Mouse (Mus musculus) left cerebral cortex, adult 2 months (tissue): Measurements from ENCODE around the gene Nfkbia. TPM values are rescaled to one million over a fixed set of nuclear protein-coding genes. Genes with fewer than 3 reads are reported as not detected.

Experiments
- DNase-seq, 2 experiments: peaks; one replicate each; pipeline ENCODE4 v3.0.0; 2021 to 2022; ENCODE audit warnings: low spot score in 2 of 2, mixed read lengths in 1 of 2; ENCODE audit errors: extremely low spot score in 1 of 2
- H3K27ac ChIP-seq: fragments of 200-600 bp; 2 replicates; pipeline ENCODE4 v1.8.1; 2022
- H3K4me3 ChIP-seq: fragments of 200-600 bp; 2 replicates; pipeline ENCODE4 v1.8.1; 2022
- CTCF ChIP-seq: fragments of 200-600 bp; IDR thresholded peaks from 2 replicates; pipeline ENCODE4 v1.8.1; 2022; ENCODE audit warnings: antibody characterized with exemption, mild to moderate bottlenecking, moderate library complexity
- intact Hi-C: fragments of 180-260 bp; cut with DNase I; formaldehyde crosslinking; loops from one replicate; pipeline ENCODE4 v1.15.1; 2025
- total RNA-seq, 2 experiments: library from RNA; stranded (reverse); gene quantifications; 2 replicates each; pipeline ENCODE4 v1.2.3; 2021

The Nfkbia gene
- total RNA-seq, 2 experiments from 2014 or later: 33.3 to 53.1 TPM

GRCm38 (mm10) chr12:55448457-55448856 is 44.0 kb downstream of the Nfkbia start:
- H3K27ac ChIP-seq: no peak overlapping the region
- no peak for DNase-seq
- H3K4me3 ChIP-seq: no peak overlapping the region
- TF ChIP-seq CTCF: no peak
- intact Hi-C loops: no loop called here

- Histone ChIP-seq H3K27ac (peak overlapping the region; percentile 84), H3K4me3 (no peak overlapping the region)
- no peak for TF ChIP-seq CTCF
- intact Hi-C loops: loop anchor here (2.0 kb wide), 1 partner anchor 61 kb away; no protein-coding TSS in a partner anchor
- no peak for DNase-seq
Measured at GRCm38 (mm10) chr12:55447396-55447760, 45.1 kb downstream of the Nfkbia start.

DNA sequence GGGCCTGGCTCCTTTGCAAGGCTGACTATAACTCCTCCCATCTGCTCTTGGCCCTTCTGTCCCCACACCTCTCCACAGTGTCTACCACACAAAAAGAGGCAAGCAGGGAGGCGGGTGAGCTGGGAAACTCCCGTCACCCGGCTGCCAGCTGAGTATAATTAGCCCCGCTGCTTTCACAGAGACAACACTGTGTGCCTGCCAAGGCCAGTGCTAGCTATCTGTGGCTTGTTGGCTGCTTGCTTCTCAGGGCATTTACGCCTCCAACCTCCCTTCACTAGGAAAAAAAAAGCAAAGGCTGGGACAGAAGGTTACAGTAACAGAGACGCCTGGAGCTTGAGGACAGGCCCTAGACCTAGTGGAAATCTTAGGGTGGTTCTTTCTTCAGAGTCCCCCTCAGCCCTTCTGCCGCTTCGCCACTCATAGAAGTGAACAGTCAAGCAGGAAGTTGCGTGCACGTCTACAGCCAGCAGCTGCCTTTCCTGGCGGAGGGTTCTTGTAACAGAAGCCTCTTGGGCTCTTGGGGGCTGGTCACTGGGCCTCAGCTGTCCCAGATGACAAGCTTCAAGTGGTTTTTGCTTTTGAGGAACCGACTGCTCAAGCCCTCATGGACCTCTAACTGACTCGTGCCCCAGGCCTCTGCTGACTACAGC is 45.6 kb downstream of the Nfkbia start:
- DNase-seq: peak; percentile 68 to 79
- TF ChIP-seq CTCF: no peak; the same call in 1 of the 2 replicates
- intact Hi-C loops: loop anchor here (1.0 to 2.0 kb wide), 3 partner anchors 45 to 60 kb away; partner anchors contain the start of gene Nfkbia
- H3K27ac ChIP-seq: peak overlapping the region; percentile 84
- H3K4me3 ChIP-seq: no peak overlapping the region

- TF ChIP-seq CTCF: no peak
- DNase-seq: no peak
- intact Hi-C loops: loop anchor here (1.0 to 2.0 kb wide), 3 partner anchors 46 to 60 kb away; partner anchors contain the start of gene Nfkbia
- Histone ChIP-seq H3K27ac (peak overlapping the region; percentile 84), H3K4me3 (no peak overlapping the region)
Measured at GRCm38 (mm10) chr12:55446366-55446745, 46.1 kb downstream of the Nfkbia start.

- no peak for DNase-seq
- no peak for TF ChIP-seq CTCF
- Histone ChIP-seq H3K27ac (peak overlapping the region; percentile 84; the same call in 1 of the 2 replicates), H3K4me3 (no peak overlapping the region)
- intact Hi-C loops: no loop called here
Measured at GRCm38 (mm10) chr12:55445583-55445982, 46.9 kb downstream of the Nfkbia start.

GRCm38 (mm10) chr12:55444031-55444451 is 48.4 kb downstream of the Nfkbia start:
- Histone ChIP-seq H3K27ac (no peak overlapping the region), H3K4me3 (no peak overlapping the region)
- TF ChIP-seq CTCF: no peak
- DNase-seq: no peak
- intact Hi-C loops: no loop called here

GRCm38 (mm10) chr12:55442861-55443850 is 49.3 kb downstream of the Nfkbia start:
- Histone ChIP-seq H3K27ac (no peak overlapping the region), H3K4me3 (no peak overlapping the region)
- intact Hi-C loops: no loop called here
- no peak for DNase-seq
- no peak for TF ChIP-seq CTCF

- no peak for TF ChIP-seq CTCF
- intact Hi-C loops: no loop called here
- Histone ChIP-seq H3K4me3 (no peak overlapping the region), H3K27ac (no peak overlapping the region)
- DNase-seq: no peak
Measured at GRCm38 (mm10) chr12:55442245-55442644, 50.2 kb downstream of the Nfkbia start.

DNA sequence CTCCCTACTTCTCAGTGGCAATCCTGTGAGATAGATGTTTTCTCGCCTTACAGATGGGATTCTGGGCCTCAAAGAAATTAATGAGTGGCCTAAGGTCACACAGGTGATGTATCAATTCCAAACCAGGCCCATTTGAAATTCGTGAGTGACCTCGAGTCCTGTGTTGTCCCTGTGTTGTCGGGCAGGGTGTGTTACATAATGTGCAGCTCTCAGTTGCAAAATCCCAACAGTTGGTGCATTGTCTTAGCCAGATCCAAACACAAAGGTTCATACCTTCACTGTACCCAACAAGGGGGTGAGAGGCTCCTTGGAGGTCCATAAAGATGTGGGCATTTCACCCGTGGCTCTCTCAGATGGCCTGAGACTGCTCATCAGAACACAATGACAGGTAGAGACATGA is 52.0 kb downstream of the Nfkbia start:
- Histone ChIP-seq H3K4me3 (no peak overlapping the region), H3K27ac (no peak overlapping the region)
- DNase-seq: no peak
- TF ChIP-seq CTCF: no peak
- intact Hi-C loops: no loop called here

Other genes starting within 250 kb of the Nfkbia start
- 10 to 100 TPM in 1 of 2 experiments, 1 to 10 TPM in 1; 8.4 to 10.3 TPM for gene 1110008L16Rik, start 193.1 kb downstream of the Nfkbia start, total RNA-seq
- gene Ppp2r3c, start 189.6 kb downstream of the Nfkbia start, total RNA-seq: 10 to 100 TPM; 12.9 to 13.0 TPM
- 100 to 1,000 TPM; 120 to 136 TPM for gene Psma6, start 108.4 kb downstream of the Nfkbia start, total RNA-seq
- not detected for gene Aldoart2, start 72.6 kb upstream of the Nfkbia start, total RNA-seq
- gene Insm2, start 106.8 kb upstream of the Nfkbia start, total RNA-seq: under 1 TPM; 0.12 to 0.20 TPM